Mouse (Mus musculus) cerebellum, adult 11 months (tissue): ENCODE results near the gene Mertk.

ENCODE experiments used
- DNase-seq: peaks from one replicate; pipeline ENCODE4 v3.0.0; 2022

Gene Mertk

DNA sequence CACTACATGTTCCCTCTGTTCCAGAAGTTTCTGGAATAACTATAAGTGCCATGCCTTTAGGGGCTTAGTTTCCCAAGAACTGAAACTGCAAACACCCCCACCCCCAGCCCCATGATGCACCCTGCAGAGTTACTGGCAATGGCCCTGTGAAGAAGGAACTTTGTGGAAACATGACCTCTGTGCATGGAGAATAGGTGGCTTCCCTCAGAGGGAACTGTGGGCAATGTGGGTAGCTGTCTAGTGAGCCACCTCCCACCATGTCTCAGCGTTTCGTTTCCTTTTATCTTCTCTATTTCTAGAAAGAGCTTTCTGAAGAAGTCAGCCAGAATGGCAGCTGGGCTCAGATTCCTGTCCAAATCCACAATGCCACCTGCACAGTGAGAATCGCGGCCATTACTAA, 72.3 kb downstream of the Mertk start:
- no peak for DNase-seq

GRCm38 (mm10) chr2:128771750-128772338, 73.1 kb downstream of the Mertk start:
- DNase-seq = no peak

DNA sequence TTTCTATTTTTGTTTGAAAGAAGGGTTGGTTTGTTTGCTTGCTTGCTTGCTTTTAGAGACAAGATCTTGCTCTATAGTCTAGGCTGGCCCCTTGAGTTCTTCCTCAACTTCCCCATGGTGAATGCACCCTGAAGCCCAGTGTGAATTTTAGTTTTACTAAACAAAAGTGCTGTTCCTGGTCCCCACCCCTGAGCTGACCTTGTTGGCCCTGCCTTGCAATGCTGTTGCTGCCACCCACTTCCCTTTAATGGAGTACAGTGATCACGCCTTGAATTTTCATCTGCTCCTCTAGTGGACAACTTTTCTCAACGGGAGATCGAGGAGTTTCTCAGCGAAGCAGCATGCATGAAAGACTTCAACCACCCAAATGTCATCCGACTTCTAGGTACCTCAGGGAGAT, 83.5 kb downstream of the Mertk start:
- no peak for DNase-seq

DNA sequence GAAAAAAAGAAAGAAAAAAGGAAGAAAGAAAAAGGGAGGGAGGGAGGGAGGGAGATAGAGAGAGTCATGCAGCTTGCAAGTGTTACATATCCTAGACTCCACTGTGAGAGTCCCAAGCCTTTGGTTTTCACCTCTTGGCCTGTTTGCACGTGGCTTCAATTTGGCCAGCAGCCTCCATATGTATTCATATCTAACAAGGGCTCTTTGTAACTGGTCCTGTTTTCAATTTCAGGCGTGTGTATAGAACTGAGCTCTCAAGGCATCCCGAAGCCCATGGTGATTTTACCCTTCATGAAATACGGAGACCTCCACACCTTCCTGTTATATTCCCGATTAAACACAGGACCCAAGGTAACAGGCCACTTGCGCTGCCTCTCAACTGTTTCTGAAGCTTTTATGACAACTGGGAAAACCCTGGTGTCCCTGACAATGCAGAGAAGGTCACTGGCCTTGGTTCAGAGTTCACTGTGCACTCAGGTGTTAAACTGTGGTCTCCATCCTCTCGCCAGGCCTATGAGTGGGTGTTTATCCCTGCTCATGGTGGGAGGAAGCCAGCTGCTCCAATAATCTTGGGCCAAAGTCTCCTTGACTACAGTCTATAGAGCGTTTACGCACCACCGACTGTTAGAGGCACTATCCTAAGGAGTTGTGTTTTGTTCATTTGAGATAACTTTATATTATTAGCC, 85.0 kb downstream of the Mertk start:
- DNase-seq = no peak

DNA sequence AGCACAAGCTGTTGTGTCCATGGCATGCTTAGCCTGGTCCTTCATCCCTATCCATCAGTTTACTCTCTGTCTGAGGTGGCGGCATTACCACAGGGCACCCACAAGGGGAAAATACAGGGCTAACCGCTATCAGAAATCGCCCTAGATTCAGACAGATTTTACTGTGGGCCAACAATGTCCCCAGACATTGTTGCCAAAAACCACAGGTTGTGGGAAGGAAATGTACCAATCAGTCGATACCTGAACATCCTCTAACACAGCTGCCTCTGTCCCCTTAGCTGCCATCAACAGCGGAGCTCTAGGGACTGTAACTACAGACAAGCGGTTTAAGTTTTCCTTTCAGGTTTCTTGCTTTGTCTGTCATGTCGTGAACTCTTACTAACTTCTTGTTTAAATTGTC, 86.1 kb downstream of the Mertk start:
- DNase-seq = no peak

DNA sequence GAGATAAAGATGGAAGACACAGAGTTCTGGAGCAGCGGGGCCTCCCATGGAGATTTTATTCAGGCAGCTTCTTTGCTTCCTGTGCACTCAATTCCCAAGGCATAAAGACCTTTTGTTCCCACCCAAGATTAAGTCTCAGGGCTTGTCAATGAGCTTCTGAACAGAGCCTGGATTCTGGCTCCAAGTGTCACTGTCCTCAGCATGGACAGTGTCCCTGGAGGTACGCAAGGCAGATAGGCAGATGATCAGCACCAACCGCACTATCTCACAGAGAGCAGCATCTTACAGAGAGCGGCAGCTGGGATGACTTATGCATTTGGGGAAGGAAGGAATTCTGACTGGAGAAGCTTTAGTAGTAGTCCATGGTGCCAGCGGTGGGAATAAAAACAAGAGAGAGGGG, 87.6 kb downstream of the Mertk start:
- DNase-seq = no peak

DNA sequence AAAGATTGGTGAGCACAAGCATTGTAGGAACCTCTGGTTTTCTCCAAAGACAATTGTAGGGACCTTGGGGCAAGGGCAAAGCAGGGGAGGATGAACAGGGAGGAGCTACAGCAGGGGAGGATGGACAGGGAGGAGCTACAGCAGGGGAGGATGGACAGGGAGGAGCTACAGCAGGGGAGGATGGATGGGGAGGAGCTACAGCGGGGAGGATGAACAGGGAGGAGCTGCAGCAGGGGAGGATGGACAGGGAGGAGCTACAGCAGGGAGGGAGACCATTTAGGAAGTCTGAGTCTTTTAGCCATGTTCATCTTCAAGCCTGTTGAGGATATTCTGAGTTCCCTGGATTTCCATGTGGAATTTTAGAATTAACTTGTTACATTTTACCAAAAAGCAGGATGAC, 88.0 kb downstream of the Mertk start:
- no peak for DNase-seq

GRCm38 (mm10) chr2:128787805-128788204, 89.0 kb downstream of the Mertk start:
- no peak for DNase-seq

DNA sequence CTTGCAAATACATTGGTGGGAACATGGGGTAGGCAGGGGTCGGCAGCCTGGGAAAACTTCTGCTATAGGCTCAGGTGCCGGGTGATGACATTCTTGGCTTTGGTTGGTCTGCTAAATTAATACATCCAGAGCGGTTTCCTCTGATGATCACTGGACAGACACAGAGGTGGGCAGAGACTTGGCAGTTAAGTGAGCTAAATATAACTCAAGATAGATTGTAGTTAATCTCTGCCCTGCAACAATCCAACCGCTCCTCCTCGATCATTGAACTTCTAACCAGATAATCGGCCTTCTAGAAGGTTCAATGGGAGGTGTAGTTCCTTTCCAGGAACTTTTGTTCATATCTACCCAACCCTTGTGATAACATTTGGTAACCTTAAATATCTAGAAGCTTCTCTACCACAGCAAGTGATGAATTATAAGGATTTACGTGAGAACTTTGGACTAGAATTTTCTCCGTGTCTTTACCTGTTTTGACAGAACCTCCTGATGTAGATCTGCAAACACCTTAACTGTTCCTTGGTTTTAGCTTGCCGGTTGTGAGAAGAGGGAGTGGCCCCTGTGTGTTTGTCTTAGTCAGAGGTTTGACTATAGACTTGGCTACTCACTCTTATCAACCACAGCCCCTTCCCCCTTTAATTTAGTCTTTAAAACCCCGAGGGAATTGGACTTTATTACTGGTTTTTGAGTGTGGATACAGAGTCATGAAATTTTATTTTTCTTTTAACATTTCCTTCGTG, 92.3 kb downstream of the Mertk start:
- DNase-seq = no peak

GRCm38 (mm10) chr2:128793958-128794357, 95.2 kb downstream of the Mertk start:
- no peak for DNase-seq

- no peak for DNase-seq
Observed at GRCm38 (mm10) chr2:128796463-128796862, 97.7 kb downstream of the Mertk start.

DNA sequence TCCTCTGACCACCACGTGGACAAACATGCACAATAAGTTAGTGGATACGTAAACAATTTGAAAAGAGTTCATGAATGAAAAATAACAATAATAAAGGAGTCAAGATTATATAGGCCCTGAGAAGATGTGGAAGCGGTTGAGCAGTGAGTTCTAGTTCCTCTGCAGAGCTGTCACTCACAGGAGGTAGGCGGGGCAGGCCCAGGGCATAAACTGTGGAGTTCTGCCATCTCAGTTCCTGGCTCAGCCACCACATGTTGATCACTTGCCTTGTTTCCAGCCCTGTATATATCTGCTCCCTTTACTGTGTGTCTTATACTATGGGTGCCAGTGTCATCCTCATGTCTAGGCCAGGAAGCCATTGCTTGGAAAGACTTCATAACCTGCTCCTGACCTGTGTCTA, 104.7 kb downstream of the Mertk start:
- DNase-seq = no peak

DNA sequence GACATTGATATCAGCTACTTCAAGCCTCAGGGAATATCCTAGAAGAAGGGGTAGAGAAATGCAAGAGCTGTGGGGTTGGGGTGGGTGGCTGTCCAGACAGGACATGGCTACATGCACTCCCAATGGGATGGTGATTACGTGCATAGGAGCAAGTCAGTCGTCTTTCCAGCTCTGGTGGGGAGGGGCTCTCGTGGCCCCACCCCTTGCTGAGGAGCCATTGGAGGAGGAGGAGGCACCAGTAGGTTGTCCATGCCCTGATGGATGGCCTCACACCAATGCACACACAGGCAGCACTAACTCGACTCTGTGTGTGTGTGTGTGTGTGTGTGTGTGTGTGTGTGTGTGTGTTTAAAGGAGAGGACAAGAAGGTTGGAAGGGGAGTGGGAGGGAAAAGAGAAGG, 106.6 kb downstream of the Mertk start:
- DNase-seq = no peak

DNA sequence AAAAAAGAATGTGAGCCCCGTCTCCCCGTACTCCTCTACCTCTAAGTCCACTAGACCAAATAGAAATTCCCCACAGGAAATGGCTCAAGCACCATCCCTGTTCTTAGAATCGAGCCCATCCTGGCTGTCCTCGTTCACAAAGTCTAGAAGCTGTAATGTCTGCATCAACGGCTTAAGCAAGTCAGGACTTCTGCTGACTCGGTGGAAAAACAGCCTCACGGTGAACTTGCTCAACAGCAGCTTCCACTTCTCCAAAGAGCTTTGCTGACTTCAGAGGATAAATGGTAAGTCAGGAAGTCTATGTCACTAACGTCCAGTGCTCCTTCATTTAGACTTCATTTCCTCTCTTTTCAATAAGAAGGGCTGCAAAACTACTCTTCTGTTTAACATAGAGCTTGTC, 107.8 kb downstream of the Mertk start:
- DNase-seq = no peak

DNA sequence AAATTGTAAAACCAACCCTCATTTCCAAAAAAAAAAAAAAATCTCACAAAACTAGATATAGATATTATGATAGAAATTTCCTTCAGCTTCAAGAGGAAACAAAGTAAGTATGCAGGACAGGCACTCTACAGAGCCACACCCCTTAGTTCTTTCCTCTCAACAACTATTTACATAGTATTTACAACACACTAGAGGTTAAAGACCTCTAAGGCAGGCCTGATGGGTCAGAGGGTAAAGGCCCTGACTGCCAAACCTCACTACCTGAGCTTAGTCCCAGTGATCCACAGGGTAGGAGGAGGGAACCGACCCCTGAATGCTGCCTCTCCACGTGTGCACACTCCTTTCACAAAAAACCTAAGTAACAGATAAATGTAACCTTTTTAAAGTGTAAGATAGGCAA, 114.0 kb downstream of the Mertk start:
- no peak for DNase-seq

DNA sequence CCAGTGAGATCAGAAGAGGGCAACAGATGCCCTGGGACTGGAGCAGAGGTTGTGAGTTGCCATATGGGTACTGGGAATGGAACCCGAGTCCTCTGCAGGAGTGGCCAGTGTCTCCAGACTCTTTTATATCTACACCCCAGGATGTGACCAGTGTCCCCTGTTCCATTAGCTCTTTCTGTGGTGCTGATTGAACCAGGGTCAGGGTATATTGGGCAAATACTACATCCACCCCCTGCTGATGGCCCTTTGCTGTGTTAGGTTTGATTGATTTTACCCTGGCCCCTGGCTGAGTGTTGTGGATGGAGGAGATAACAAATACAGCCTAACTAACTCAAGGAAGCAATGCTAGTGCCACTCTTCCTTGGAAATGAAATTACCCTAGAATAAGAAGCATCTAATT, 117.6 kb downstream of the Mertk start:
- DNase-seq = no peak

DNA sequence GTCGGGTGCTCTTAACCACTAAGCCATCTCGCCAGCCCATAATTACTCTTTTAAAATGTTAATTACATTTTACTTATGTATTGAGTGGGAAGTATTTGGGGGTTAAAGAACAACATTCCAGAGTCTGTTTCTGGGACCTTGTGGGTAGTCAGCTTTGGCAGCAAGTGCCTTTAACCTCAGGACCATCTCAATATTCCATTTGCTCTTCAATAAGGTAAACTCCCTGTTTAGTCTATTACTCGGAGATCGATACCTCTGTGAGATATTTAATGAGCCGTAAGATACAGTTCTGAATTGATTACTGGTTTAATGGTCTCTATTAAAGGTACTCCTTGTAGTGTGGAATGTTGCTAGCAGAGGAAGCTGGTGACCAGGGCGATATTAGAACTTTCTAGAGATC, 118.2 kb downstream of the Mertk start:
- no peak for DNase-seq

GRCm38 (mm10) chr2:128817387-128817785, 118.6 kb downstream of the Mertk start:
- DNase-seq = no peak

DNA sequence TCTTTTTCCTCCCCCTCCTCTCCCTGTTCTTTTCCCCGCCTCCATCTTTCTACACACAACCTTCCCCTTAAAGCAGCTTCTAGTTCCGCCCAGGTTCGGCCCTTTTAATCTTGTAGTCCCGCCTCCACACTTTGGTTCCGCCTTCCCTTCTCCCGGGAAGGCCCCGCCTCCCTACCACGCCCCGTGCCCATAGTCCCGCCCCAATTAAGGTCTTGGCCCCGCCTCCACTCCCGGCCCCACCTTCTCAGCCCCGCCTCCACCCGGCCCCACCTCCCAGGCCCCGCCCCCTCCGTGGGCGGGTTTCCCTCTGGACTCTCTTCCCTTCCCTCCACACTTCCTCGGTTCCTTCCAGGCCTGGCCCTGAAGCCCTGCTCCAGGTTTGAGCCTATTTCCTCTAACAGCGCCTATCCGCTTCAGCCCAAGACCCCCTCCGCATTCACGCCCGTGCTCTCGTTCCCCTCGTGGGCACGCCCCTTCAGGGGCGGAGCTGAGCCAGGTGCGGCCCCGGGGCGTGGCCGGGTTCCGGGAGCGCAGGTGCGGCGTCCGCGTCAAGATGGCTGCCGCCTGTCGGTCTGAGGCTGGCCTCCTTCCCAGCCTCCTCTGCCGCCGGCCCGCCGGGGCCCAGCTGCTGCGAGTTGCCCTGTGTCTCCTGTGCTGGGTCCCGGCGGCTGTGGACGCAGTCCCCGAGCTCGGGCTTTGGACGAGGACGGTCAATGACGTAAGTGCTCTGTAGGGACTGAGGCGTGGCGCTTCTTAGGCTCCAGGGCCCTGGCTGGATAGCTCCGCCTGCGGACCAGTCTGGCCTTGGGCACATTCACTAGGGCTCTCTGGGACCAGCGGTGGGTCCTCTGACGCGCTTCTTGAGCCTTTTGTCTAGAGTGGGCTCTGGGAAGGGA, 119.3 kb downstream of the Mertk start, which contains the start of gene Tmem87b:
Gene Tmem87b, plus strand, starts transcription at position 333 of the 896 bp plus-strand sequence.
- DNase-seq = peak; percentile 97

- DNase-seq = no peak
Observed at GRCm38 (mm10) chr2:128818956-128819643, 120.3 kb downstream of the Mertk start.

GRCm38 (mm10) chr2:128820631-128821030, 121.9 kb downstream of the Mertk start:
- no peak for DNase-seq

DNA sequence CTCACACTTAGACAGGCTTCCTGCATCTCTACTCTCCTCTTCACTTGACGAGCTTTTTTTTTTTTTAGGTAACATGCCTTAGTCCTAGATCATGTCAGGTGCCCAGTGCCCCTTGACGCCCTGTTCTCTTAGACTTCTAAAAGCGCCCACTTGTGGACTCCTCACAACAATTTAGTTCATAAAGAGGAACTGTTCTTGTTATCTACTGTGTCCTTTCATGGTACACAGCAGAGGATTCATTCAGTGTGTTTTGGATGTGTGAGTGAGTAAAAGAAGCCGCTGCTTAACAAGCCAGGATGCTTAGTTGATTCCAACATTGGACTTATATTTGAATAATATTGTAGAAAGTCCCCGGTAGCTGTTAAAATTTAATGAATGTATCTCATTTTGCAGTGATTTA, 125.1 kb downstream of the Mertk start:
- DNase-seq = no peak

DNA sequence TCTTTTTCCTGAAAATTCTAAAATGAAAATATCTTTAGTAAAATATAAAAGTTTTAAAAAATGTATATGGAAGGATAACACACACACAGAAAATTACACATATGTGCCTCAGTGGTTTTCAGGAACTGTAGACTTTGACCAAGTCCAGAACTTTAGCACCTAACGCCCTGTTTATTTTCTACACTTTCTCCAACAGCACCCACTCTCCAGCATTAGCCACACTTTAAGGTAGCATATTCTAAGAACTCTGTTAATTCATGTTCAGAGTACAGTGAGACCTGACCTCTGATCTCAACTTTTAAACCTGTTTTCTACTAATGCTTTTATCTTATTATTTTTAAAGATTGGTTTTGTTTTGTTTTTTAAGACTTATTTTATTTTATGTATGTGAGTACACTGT, 129.0 kb downstream of the Mertk start:
- DNase-seq = no peak
